Mouse (Mus musculus): ENCODE measurements around the gene Plxna3.

DNA sequence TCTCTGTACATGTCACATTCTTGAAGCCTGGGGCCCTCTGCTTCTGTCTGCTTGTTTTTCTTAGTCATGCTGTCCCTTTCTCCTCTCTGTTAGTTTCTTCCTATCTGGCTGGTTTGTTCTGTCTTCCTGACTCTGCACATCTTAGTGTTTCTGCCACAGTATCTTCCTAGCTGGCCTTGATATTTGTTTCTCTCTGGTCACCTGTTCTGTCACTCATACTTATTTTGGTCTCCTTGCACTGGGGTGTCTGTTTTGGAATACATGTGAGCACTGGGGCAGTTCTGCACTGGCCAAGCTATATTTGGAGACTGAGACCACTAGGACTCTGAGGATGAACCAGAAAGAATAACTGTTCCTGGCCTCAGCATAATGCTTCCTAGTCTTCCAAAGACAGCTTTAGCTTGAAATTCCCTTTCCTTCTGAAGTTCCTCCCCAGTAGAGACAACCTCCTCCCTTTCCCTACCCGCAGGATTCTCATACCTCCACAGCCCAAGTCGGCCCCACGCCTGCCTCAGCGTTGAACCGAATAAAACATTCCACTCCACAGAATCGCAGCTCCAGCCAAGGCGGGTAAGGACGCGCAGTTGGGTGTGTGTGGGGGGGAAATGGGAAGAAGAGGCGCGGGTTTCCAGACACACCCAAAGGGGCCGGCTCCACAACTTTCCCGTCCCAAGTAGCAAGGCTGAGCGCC is 47.7 kb upstream of the Plxna3 start:
- TF ChIP-seq MEF2A (IDR thresholded peaks at IDR 0.05; ENCODE audit: borderline replicate concordance, low read depth, low read length) (no peak), CTCF (conservative IDR thresholded peaks at IDR 0.05 in 1 of 2, IDR thresholded peaks at IDR 0.05 in 1 of 2; ENCODE audit: low read depth in 2 of 2, low read length in 2 of 2) (no peak)
